21 mouse cellular contexts compared by ENCODE assay signal in genomic region chr8:71547590-71547989, GRCm38 (mm10). TPM values are rescaled to one million over a fixed set of nuclear protein-coding genes. Genes with fewer than 3 reads are reported as not detected.
DNase-seq lines count a peak whose midpoint lies in the region; ATAC-seq and TF ChIP-seq lines count a peak whose summit lies in the region.
"Had no signal": no experiment of that assay in that cellular context is flagged by ENCODE, and none has a peak within 500 bp of the region (broad histone marks: within the 10 kb centered on the region; RNA-seq: fewer than 3 reads in every experiment).

No protein-coding gene starts in this region.

- 33% methylated on average over 7 of the region's 7 CpGs for WGBS in thymus, adult 2 months
- WGBS in lung, postnatal 0 days, result 84% methylated on average over 7 of the region's 7 CpGs
- WGBS in forebrain, embryonic 16.5 days, result 82% methylated on average over 7 of the region's 7 CpGs

- H3K9ac ChIP-seq in lung, postnatal 0 days (replicated peaks; ENCODE audit: low read depth), result no peak overlapping the region
- no peak overlapping the region for H3K9ac ChIP-seq in forebrain, embryonic 16.5 days (replicated peaks; ENCODE audit: low read depth, low read length)
- H3K9ac ChIP-seq: embryonic facial prominence, embryonic 12.5 days; forebrain, embryonic 13.5 days; forebrain, embryonic 15.5 days had no signal

- no peaks in the 10 kb centered on the region for H3K9me3 ChIP-seq in lung, postnatal 0 days (ENCODE audit: low read length)
- no peaks in the 10 kb centered on the region for H3K9me3 ChIP-seq in forebrain, embryonic 16.5 days (ENCODE audit: control insufficient read depth, low read length)
- H3K9me3 ChIP-seq: embryonic facial prominence, embryonic 10.5 days; embryonic facial prominence, embryonic 12.5 days; forebrain, embryonic 13.5 days; forebrain, embryonic 15.5 days had no signal

- TF ChIP-seq CTCF in thymus, adult 2 months (IDR thresholded peaks at IDR 0.05; ENCODE audit: borderline replicate concordance, control insufficient read depth, extremely low read depth, insufficient read depth, low read length, poor library complexity), result no peak
- no peak for TF ChIP-seq CTCF in lung, postnatal 0 days (IDR thresholded peaks at IDR 0.05)

- no peak overlapping the region for H3K4me2 ChIP-seq in lung, postnatal 0 days (replicated peaks; ENCODE audit: low read depth, low read length)
- H3K4me2 ChIP-seq in forebrain, embryonic 16.5 days (ENCODE audit: low read length), result no peak overlapping the region
- H3K4me2 ChIP-seq: embryonic facial prominence, embryonic 12.5 days; forebrain, embryonic 13.5 days; forebrain, embryonic 15.5 days had no signal

- H3K27me3 ChIP-seq in thymus, adult 2 months (ENCODE audit: control insufficient read depth, insufficient read depth, low read length), result no peaks in the 10 kb centered on the region
- H3K27me3 ChIP-seq in lung, postnatal 0 days (replicated peaks; ENCODE audit: insufficient read depth, low read length), result no peaks in the 10 kb centered on the region
- no peaks in the 10 kb centered on the region for H3K27me3 ChIP-seq in forebrain, embryonic 16.5 days (replicated peaks; ENCODE audit: control insufficient read depth, insufficient read depth, low read length)
- H3K27me3 ChIP-seq: embryonic facial prominence, embryonic 12.5 days; forebrain, embryonic 13.5 days; forebrain, embryonic 15.5 days had no signal

- peak; percentile 71 for DNase-seq in thymus, adult 2 months
- peak; percentile 77 to 78 for DNase-seq in thymus, postnatal 10 days (ENCODE audit: low spot score in 2 of 2)
- DNase-seq in thymus, postnatal 25 days, result peak; percentile 73
- DNase-seq in thymus, postnatal 4 days, result peak; percentile 84
- no peak for DNase-seq in layer of hippocampus, adult 9-10 months (ENCODE audit: low spot score)
- no peak for DNase-seq in lung, postnatal 0 days (ENCODE audit: low spot score)
- no peak for DNase-seq in heart, adult 9 months (ENCODE audit: low spot score in 2 of 2)
- DNase-seq: adrenal gland, adult 2 months; adrenal gland, postnatal 14 days; adrenal gland, postnatal 36 days; cerebellum, adult 11-12 months; cerebellum, adult 2 months; cerebellum, adult 9-10 months; cerebellum, postnatal 10 days; cerebellum, postnatal 25 days had no signal

- no peaks in the 10 kb centered on the region for H3K36me3 ChIP-seq in thymus, adult 2 months (ENCODE audit: control insufficient read depth, insufficient read depth, low read length)
- no peaks in the 10 kb centered on the region for H3K36me3 ChIP-seq in lung, postnatal 0 days (ENCODE audit: insufficient read depth, low read length)
- H3K36me3 ChIP-seq in forebrain, embryonic 16.5 days (ENCODE audit: control insufficient read depth, insufficient read depth), result peaks cover 7% of the 10 kb centered on the region; the same call in 1 of the 2 replicates

- no peak for TF ChIP-seq POLR2A in thymus, adult 2 months (IDR thresholded peaks at IDR 0.05; ENCODE audit: control insufficient read depth, extremely low read depth, insufficient read depth, low read length, poor library complexity)

- H3K4me1 ChIP-seq in thymus, adult 2 months (replicated peaks; ENCODE audit: control insufficient read depth, insufficient read depth, low read length), result peaks cover 40% of the 10 kb centered on the region
- no peaks in the 10 kb centered on the region; the same call in 1 of the 2 replicates for H3K4me1 ChIP-seq in lung, postnatal 0 days (ENCODE audit: insufficient read depth, low read depth, low read length)
- H3K4me1 ChIP-seq in forebrain, embryonic 16.5 days (replicated peaks; ENCODE audit: control insufficient read depth, insufficient read depth, low read length), result peaks cover 9% of the 10 kb centered on the region

- no peak overlapping the region for H3K4me3 ChIP-seq in thymus, adult 2 months (ENCODE audit: control insufficient read depth, insufficient read depth, low read length)
- no peak overlapping the region for H3K4me3 ChIP-seq in lung, postnatal 0 days (ENCODE audit: low read depth, low read length)
- no peak overlapping the region for H3K4me3 ChIP-seq in forebrain, embryonic 16.5 days (replicated peaks; ENCODE audit: low read length)
- H3K4me3 ChIP-seq: embryonic facial prominence, embryonic 10.5 days; embryonic facial prominence, embryonic 12.5 days; forebrain, embryonic 13.5 days; forebrain, embryonic 15.5 days had no signal

- H3K27ac ChIP-seq in thymus, adult 2 months (ENCODE audit: control insufficient read depth, insufficient read depth, low read length), result peak overlapping the region; percentile 39; the same call in 1 of the 2 replicates
- H3K27ac ChIP-seq in lung, postnatal 0 days (ENCODE audit: low read length), result no peak overlapping the region
- no peak overlapping the region for H3K27ac ChIP-seq in forebrain, embryonic 16.5 days (ENCODE audit: low read length)
- H3K27ac ChIP-seq: embryonic facial prominence, embryonic 10.5 days; embryonic facial prominence, embryonic 12.5 days; forebrain, embryonic 13.5 days; forebrain, embryonic 15.5 days had no signal

- TF ChIP-seq EP300 in lung, postnatal 0 days (IDR thresholded peaks at IDR 0.05), result no peak

- ATAC-seq in lung, postnatal 0 days, result no peak
- ATAC-seq in forebrain, embryonic 16.5 days, result no peak
- ATAC-seq: forebrain, embryonic 13.5 days; forebrain, embryonic 15.5 days had no signal

RNA-seq across cellular contexts. Expression of gene Mvb12a, which starts 4.9 kb away (rescaled TPM):
- polyA plus RNA-seq in thymus, adult 2 months (2012; rRNA removed), result 166 and 182 TPM in 2 replicates
- 103 and 112 TPM in 2 replicates for polyA plus RNA-seq in lung, postnatal 0 days (2015; fragmentation: Nextera tagmentation; extraction: Ambion mirVana)
- 52.8 and 65.3 TPM in 2 replicates for polyA plus RNA-seq in forebrain, embryonic 16.5 days (2015; fragmentation: Nextera tagmentation; extraction: Ambion mirVana)

RNA-seq across cellular contexts. Expression of gene Bst2, which starts 10.3 kb away (rescaled TPM):
- 457 and 474 TPM in 2 replicates for polyA plus RNA-seq in thymus, adult 2 months (2012; rRNA removed)
- 86.2 and 99.8 TPM in 2 replicates for polyA plus RNA-seq in lung, postnatal 0 days (2015; fragmentation: Nextera tagmentation; extraction: Ambion mirVana)
- 4.7 and 7.5 TPM in 2 replicates for polyA plus RNA-seq in forebrain, embryonic 16.5 days (2015; fragmentation: Nextera tagmentation; extraction: Ambion mirVana)

RNA-seq across cellular contexts. Expression of gene Tmem221, which starts 11.1 kb away (rescaled TPM):
- 15.5 and 17.2 TPM in 2 replicates for polyA plus RNA-seq in thymus, adult 2 months (2012; rRNA removed)
- polyA plus RNA-seq in lung, postnatal 0 days (2015; fragmentation: Nextera tagmentation; extraction: Ambion mirVana), result 8.5 and 8.7 TPM in 2 replicates
- polyA plus RNA-seq in forebrain, embryonic 16.5 days (2015; fragmentation: Nextera tagmentation; extraction: Ambion mirVana), result 0.15 and 0.16 TPM in 2 replicates
- polyA plus RNA-seq: forebrain, embryonic 13.5 days had no signal

RNA-seq across cellular contexts. Expression of gene Nxnl1, which starts 18.8 kb away (rescaled TPM):
- polyA plus RNA-seq in thymus, adult 2 months (2012; rRNA removed), result 0.05 and 0.06 TPM in 2 replicates
- polyA plus RNA-seq in lung, postnatal 0 days (2015; fragmentation: Nextera tagmentation; extraction: Ambion mirVana), result 0.11 and 0.13 TPM in 2 replicates
- not detected in 2 replicates for polyA plus RNA-seq in forebrain, embryonic 16.5 days (2015; fragmentation: Nextera tagmentation; extraction: Ambion mirVana)
- polyA plus RNA-seq: embryonic facial prominence, embryonic 12.5 days; forebrain, embryonic 11.5 days; forebrain, embryonic 13.5 days; forebrain, embryonic 15.5 days had no signal

RNA-seq across cellular contexts. Expression of gene Slc27a1, which starts 21.1 kb away (rescaled TPM):
- 174 and 176 TPM in 2 replicates for polyA plus RNA-seq in thymus, adult 2 months (2012; rRNA removed)
- 26.9 and 27.7 TPM in 2 replicates for polyA plus RNA-seq in lung, postnatal 0 days (2015; fragmentation: Nextera tagmentation; extraction: Ambion mirVana)
- polyA plus RNA-seq in forebrain, embryonic 16.5 days (2015; fragmentation: Nextera tagmentation; extraction: Ambion mirVana), result 74.6 and 75.9 TPM in 2 replicates

Comparison
In these comparisons a context has a peak if more than half of its experiments do, and no peak if none do; other contexts are left out.
1. DNase-seq: peak in thymus, adult 2 months (single experiment), thymus, postnatal 10 days (2 of 2), thymus, postnatal 25 days (single experiment) and thymus, postnatal 4 days (single experiment); none in layer of hippocampus, adult 9-10 months (single experiment), lung, postnatal 0 days (single experiment) and heart, adult 9 months (0 of 2).
2. RNA of gene Bst2, which starts 10.3 kb away (polyA plus RNA-seq): 457 to 474 TPM in thymus, adult 2 months and 86.2 to 99.8 TPM in lung, postnatal 0 days; 4.7 to 7.5 TPM in forebrain, embryonic 16.5 days; every median in the first group is over 10 times any median in the second.